Mouse (Mus musculus) kidney, postnatal 0 days (tissue): ENCODE results near the gene Znfx1. TPM values are rescaled to one million over a fixed set of nuclear protein-coding genes. Genes with fewer than 3 reads are reported as not detected.
"Not testable (repeated sequence)": the region's sequence is repeated elsewhere in the genome, so short reads cannot be mapped to it uniquely, and the experiment has no call there.

Source experiments
- ATAC-seq: fragments of 200-750 bp; cut with Nextera tagmentation; replicated peaks from 2 replicates; pipeline ENCODE4 v1.8.0; 2017; ENCODE audit warnings: low read depth, moderate number of reproducible peaks, moderate TSS enrichment, moderate library complexity; ENCODE audit not compliant: low FRiP score
- DNase-seq: peaks from one replicate; pipeline ENCODE4 v3.0.0-alpha.2; 2016; ENCODE audit warnings: low spot score
- H3K27ac ChIP-seq: fragments of 300-500 bp; sonication (generic); 2 replicates; pipeline ENCODE4 v1.5.1; 2014; ENCODE audit warnings: mild to moderate bottlenecking
- H3K27me3 ChIP-seq: fragments of 300-500 bp; sonication (generic); 2 replicates; pipeline ENCODE4 v1.6.1; 2014; ENCODE audit warnings: low read length, mixed read lengths; ENCODE audit not compliant: insufficient read depth
- H3K36me3 ChIP-seq: fragments of 300-500 bp; sonication (generic); 2 replicates; pipeline ENCODE4 v1.6.1; 2014; ENCODE audit warnings: low read length, mixed read lengths; ENCODE audit not compliant: insufficient read depth
- H3K4me1 ChIP-seq: fragments of 300-500 bp; sonication (generic); replicated peaks from 2 replicates; pipeline ENCODE4 v1.6.1; 2014; ENCODE audit warnings: antibody characterized with exemption, low read length, mixed read lengths; ENCODE audit not compliant: insufficient read depth
- H3K4me2 ChIP-seq: fragments of 300-500 bp; sonication (generic); 2 replicates; pipeline ENCODE4 v1.6.1; 2014; ENCODE audit warnings: mild to moderate bottlenecking, low read length, moderate library complexity, mixed read lengths
- H3K4me3 ChIP-seq: fragments of 300-500 bp; sonication (generic); replicated peaks from 2 replicates; pipeline ENCODE4 v1.5.1; 2014; ENCODE audit warnings: low read depth, low read length
- H3K9ac ChIP-seq: fragments of 300-500 bp; sonication (generic); 2 replicates; pipeline ENCODE4 v1.6.1; 2014; ENCODE audit warnings: low read depth, low read length
- H3K9me3 ChIP-seq: fragments of 300-500 bp; sonication (generic); replicated peaks from 2 replicates; pipeline ENCODE4 v1.6.1; 2016; ENCODE audit warnings: low read length, inconsistent platforms, mixed read lengths
- CTCF ChIP-seq: IDR thresholded peaks from 2 replicates; pipeline ENCODE4 v1.5.1; 2016; ENCODE audit warnings: antibody characterized with exemption, low read depth, mild to moderate bottlenecking, moderate library complexity
- WGBS: fragments of 180-500 bp; shearing (Covaris S2); extraction: QIAGEN DNeasy Blood & Tissue Kit; methylation state at CpG from one replicate; pipeline ENCODE4 v1.1.7; 2014; 5-methylcytosine and 5-hydroxymethylcytosine counted together
- polyA plus RNA-seq: library from polyadenylated mRNA; unstranded; fragments of >200 nt; fragmentation: Nextera tagmentation; extraction: Ambion mirVana; gene quantifications from 2 replicates; pipeline ENCODE4 v1.2.1, GENCODE M21; 2015

Gene Znfx1
- polyA plus RNA-seq, 1 experiment from 2014 or later, result 10.7 TPM

GRCm38 (mm10) chr2:167028553-167028952, 34.3 kb downstream of the Znfx1 start:
- DNase-seq (no peak), ATAC-seq (no peak)
- no peaks in the 10 kb centered on the region for H3K9me3 ChIP-seq
- H3K36me3 ChIP-seq, result peaks cover 75% of the 10 kb centered on the region
- no peak overlapping the region for H3K4me2 ChIP-seq
- no peak for TF ChIP-seq CTCF
- no peak overlapping the region for H3K9ac ChIP-seq
- no peaks in the 10 kb centered on the region for H3K4me1 ChIP-seq
- H3K27me3 ChIP-seq, result no peaks in the 10 kb centered on the region
- WGBS, result 94% methylated on average over 7 of the region's 7 CpGs
- H3K27ac ChIP-seq, result no peak overlapping the region
- no peak overlapping the region for H3K4me3 ChIP-seq

- H3K27me3 ChIP-seq, result no peaks in the 10 kb centered on the region
- H3K36me3 ChIP-seq, result peaks cover 45% of the 10 kb centered on the region
- TF ChIP-seq CTCF, result no peak
- no peak overlapping the region for H3K4me3 ChIP-seq
- ATAC-seq (no peak), DNase-seq (no peak)
- H3K4me2 ChIP-seq, result no peak overlapping the region
- no peaks in the 10 kb centered on the region for H3K9me3 ChIP-seq
- no peak overlapping the region for H3K9ac ChIP-seq
- WGBS, result 86% methylated on average over 10 of the region's 10 CpGs
- no peak overlapping the region for H3K27ac ChIP-seq
- peaks cover 6% of the 10 kb centered on the region; the same call in 1 of the 2 replicates for H3K4me1 ChIP-seq
These were observed 43.4 kb downstream of the Znfx1 start for GRCm38 (mm10) chr2:167019396-167019795.

GRCm38 (mm10) chr2:167015382-167015718, 47.5 kb downstream of the Znfx1 start:
- H3K4me1 ChIP-seq, result peaks cover 6% of the 10 kb centered on the region; the same call in 1 of the 2 replicates
- no peaks in the 10 kb centered on the region for H3K27me3 ChIP-seq
- peak; percentile 37 for ATAC-seq
- peak overlapping the region; percentile 90 for H3K4me3 ChIP-seq
- under 1% methylated on average over 21 of the region's 21 CpGs for WGBS
- H3K9ac ChIP-seq, result peak overlapping the region; percentile 83
- peaks cover 15% of the 10 kb centered on the region for H3K36me3 ChIP-seq
- no peak for DNase-seq
- TF ChIP-seq CTCF, result no peak
- no peaks in the 10 kb centered on the region for H3K9me3 ChIP-seq
- peak overlapping the region; percentile 79 for H3K27ac ChIP-seq
- H3K4me2 ChIP-seq, result peak overlapping the region; percentile 92

- peak; percentile 93 for DNase-seq
- Histone ChIP-seq H3K9me3 (no peaks in the 10 kb centered on the region), H3K4me3 (peak within 1 kb of the TSS; percentile 90), H3K4me2 (peak within 1 kb of the TSS; percentile 92), H3K36me3 (peaks cover 10% of the 10 kb centered on the region; the same call in 1 of the 2 replicates), H3K27me3 (no peaks in the 10 kb centered on the region), H3K9ac (peak within 1 kb of the TSS; percentile 83), H3K4me1 (peaks cover 6% of the 10 kb centered on the region; the same call in 1 of the 2 replicates), H3K27ac (peak within 1 kb of the TSS; percentile 79)
- TF ChIP-seq CTCF, result peak; percentile 15; the same call in 1 of the 2 replicates
- peak; percentile 80 for ATAC-seq
- 2% methylated on average over 37 of the region's 37 CpGs for WGBS
These were observed 48.0 kb downstream of the Znfx1 start, which contains the start of gene Ddx27 for GRCm38 (mm10) chr2:167014702-167015381. TSS of gene Ddx27 (plus strand) at chr2:167015193.

- H3K4me1 ChIP-seq, result no peaks in the 10 kb centered on the region
- ATAC-seq, result no peak
- 88% methylated on average over 3 of the region's 3 CpGs for WGBS
- no peak for TF ChIP-seq CTCF
- H3K9ac ChIP-seq, result no peak overlapping the region
- no peak overlapping the region for H3K27ac ChIP-seq
- H3K9me3 ChIP-seq, result no peaks in the 10 kb centered on the region
- no peak for DNase-seq
- H3K27me3 ChIP-seq, result no peaks in the 10 kb centered on the region
- H3K4me2 ChIP-seq, result no peak overlapping the region
- H3K4me3 ChIP-seq, result no peak overlapping the region
- no peaks in the 10 kb centered on the region for H3K36me3 ChIP-seq
These were observed 52.3 kb downstream of the Znfx1 start for GRCm38 (mm10) chr2:167010546-167010945.

- 73% methylated on average over 4 of the region's 4 CpGs for WGBS
- no peaks in the 10 kb centered on the region for H3K4me1 ChIP-seq
- no peaks in the 10 kb centered on the region for H3K9me3 ChIP-seq
- no peak overlapping the region for H3K4me2 ChIP-seq
- TF ChIP-seq CTCF, result no peak
- DNase-seq (no peak), ATAC-seq (no peak)
- no peak overlapping the region for H3K9ac ChIP-seq
- H3K36me3 ChIP-seq, result no peaks in the 10 kb centered on the region
- no peak overlapping the region for H3K27ac ChIP-seq
- no peaks in the 10 kb centered on the region for H3K27me3 ChIP-seq
- no peak overlapping the region for H3K4me3 ChIP-seq
These were observed 53.3 kb downstream of the Znfx1 start for GRCm38 (mm10) chr2:167009483-167009882.

- DNase-seq, H3K36me3 ChIP-seq, H3K27ac ChIP-seq, H3K4me1 ChIP-seq, H3K9me3 ChIP-seq, H3K4me2 ChIP-seq, H3K4me3 ChIP-seq, ATAC-seq, H3K27me3 ChIP-seq, H3K9ac ChIP-seq: not testable (repeated sequence)
- WGBS, result 74% methylated on average over 4 of the region's 4 CpGs
These were observed 55.2 kb downstream of the Znfx1 start for GRCm38 (mm10) chr2:167007565-167007964.
